Mouse (Mus musculus): ENCODE measurements around the gene Klrg2.

DNA sequence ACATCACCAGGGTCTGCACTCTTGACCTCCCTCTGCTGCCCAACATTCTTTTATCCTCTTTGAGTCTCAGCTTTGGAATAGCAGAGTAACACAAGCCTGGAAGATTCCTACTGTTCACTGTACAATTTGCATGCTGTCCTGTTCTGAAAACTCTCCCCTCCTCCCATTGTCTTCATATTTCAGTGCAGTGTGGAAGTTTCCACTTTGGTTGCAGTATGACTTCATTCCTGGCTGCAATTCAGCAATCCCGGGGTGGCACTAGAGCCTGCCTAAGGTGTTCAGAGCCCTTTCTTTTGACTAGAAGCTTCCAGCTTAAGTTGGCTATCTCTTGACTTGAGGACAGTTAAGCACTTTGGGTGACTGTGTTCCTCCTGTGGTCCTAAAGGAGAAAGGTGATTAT is 12.6 kb downstream of the Klrg2 start:
- TF ChIP-seq CTCF (IDR thresholded peaks at IDR 0.05; ENCODE audit: low read depth) = no peak
- no peak for TF ChIP-seq EP300 (IDR thresholded peaks at IDR 0.05; ENCODE audit: low read depth)

Measured in liver, embryonic 14.5 days (tissue).